Mouse (Mus musculus): Measurements from ENCODE around the gene Gucy2f. TPM values are rescaled to one million over a fixed set of nuclear protein-coding genes. Genes with fewer than 3 reads are reported as not detected.

Gene Gucy2f
- polyA plus RNA-seq, 1 experiment from 2014 or later: not detected

DNA sequence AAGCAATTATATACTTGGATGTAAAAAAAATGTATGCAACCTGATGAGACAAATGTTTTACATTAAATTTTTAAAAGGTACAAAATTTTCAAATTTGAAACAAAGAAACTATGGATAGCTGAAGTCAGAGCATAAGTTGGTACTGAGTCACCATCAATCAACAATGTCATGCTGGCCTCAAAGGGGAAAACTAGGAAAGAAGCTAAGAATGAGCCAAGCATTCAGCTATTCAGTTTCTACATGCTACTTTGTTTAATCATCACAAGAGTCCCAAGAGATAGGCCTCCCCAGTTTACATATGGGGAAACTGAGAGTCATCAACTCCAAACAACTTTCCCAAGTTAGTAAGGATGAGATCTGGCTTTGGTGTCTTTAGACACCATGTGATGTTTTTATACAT lies 19.8 kb downstream of the Gucy2f start:
- Histone ChIP-seq H3K27ac (no peak overlapping the region), H3K36me3 (ENCODE audit: inconsistent target) (no peaks in the 10 kb centered on the region), H3K4me3 (ENCODE audit: inconsistent target) (no peak overlapping the region), H3K79me2 (ENCODE audit: inconsistent target) (no peaks in the 10 kb centered on the region)

- Histone ChIP-seq H3K4me3 (ENCODE audit: inconsistent target) (no peak overlapping the region), H3K27ac (no peak overlapping the region), H3K79me2 (ENCODE audit: inconsistent target) (no peaks in the 10 kb centered on the region)
These were observed 81.0 kb downstream of the Gucy2f start for GRCm38 (mm10) chrX:142115779-142116178.

DNA sequence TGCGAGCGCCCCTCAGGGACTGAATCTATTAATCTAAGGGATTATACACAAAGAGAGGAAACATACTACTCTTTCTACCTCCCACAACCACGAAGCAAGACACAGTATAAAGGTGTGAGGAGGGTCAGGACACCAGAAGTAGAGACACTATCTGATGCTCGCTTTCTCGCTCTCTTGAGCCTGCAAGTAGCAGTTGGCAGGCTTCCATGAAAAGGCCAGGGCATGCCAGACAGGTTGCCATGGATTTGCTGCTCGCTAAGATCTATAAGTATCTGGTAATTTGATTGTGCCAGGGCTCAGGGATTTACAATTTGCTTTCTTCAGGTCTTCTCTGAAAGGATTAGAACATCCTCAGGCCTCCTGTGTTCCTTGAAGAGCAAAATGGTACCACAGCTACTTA lies 85.5 kb downstream of the Gucy2f start:
- no peak overlapping the region for H3K27ac ChIP-seq
- 83% methylated on average over 6 of the region's 6 CpGs for WGBS (ENCODE audit: missing documents)

More at GRCm38 (mm10) chrX:142115779-142116178, 81.0 kb downstream of the Gucy2f start:
- H3K36me3 ChIP-seq (ENCODE audit: inconsistent target): no peaks in the 10 kb centered on the region

DNA sequence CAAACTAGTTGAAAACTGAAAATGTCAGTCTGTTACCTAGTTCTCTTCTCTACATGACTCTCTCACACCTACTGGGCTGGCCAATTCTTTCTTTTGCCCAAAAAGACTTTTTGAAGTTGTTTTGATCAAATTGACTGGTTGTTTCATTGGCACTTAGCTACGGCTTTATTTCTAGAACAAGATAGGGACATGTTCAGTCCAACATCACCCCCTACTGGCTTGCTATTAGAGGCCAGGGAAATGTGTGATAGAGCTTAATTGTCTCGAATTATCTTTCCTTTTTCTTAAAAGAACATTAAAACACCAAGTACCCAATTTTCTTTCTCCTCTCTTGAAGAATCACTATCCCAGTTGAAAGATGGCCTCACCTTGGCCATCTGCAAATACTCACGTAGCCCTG lies 99.8 kb downstream of the Gucy2f start:
- H3K36me3 ChIP-seq (ENCODE audit: inconsistent target): no peaks in the 10 kb centered on the region
- no peak overlapping the region for H3K4me3 ChIP-seq (ENCODE audit: inconsistent target)
- H3K79me2 ChIP-seq (ENCODE audit: inconsistent target): no peaks in the 10 kb centered on the region
- H3K27ac ChIP-seq: no peak overlapping the region
- 52% methylated on average over 3 of the region's 3 CpGs for WGBS (ENCODE audit: missing documents)

More for the DNA sequence above, 85.5 kb downstream of the Gucy2f start:
- Histone ChIP-seq H3K4me3 (ENCODE audit: inconsistent target) (no peak overlapping the region), H3K79me2 (ENCODE audit: inconsistent target) (no peaks in the 10 kb centered on the region), H3K36me3 (ENCODE audit: inconsistent target) (no peaks in the 10 kb centered on the region)

DNA sequence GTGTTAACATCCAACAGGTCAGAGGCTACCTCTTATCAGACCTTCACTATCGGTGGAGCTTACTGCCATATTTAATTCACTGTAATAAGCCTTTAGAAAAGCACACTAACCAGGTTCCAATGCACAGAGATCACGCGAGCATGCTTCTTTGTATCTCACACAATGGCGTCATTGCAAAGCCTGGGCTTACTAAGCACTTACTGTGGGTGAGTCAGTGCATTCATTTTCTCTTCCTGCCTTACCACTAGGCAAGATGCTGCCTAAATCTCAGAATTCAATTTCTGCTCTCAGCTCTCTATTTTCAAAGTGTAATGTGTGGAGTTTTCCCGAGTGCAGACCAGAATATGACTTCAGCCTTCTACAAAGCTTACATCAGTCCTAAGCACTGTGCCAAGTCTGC lies 101.2 kb downstream of the Gucy2f start:
- WGBS (ENCODE audit: missing documents): 87% methylated on average over 5 of the region's 5 CpGs
- Histone ChIP-seq H3K4me3 (ENCODE audit: inconsistent target) (no peak overlapping the region), H3K36me3 (ENCODE audit: inconsistent target) (no peaks in the 10 kb centered on the region), H3K79me2 (ENCODE audit: inconsistent target) (no peaks in the 10 kb centered on the region), H3K27ac (no peak overlapping the region)

- H3K27ac ChIP-seq: no peak overlapping the region
- H3K4me3 ChIP-seq (ENCODE audit: inconsistent target): no peak overlapping the region
- no peaks in the 10 kb centered on the region for H3K79me2 ChIP-seq (ENCODE audit: inconsistent target)
- no peaks in the 10 kb centered on the region for H3K36me3 ChIP-seq (ENCODE audit: inconsistent target)
- 61% methylated on average over 3 of the region's 3 CpGs for WGBS (ENCODE audit: missing documents)
These were observed 134.1 kb downstream of the Gucy2f start for GRCm38 (mm10) chrX:142062585-142062984.

Other genes starting within 250 kb of the Gucy2f start
- gene Nxt2, start 29.8 kb upstream of the Gucy2f start, polyA plus RNA-seq (2018): 8.8 to 17.6 TPM (median 11.6 TPM) in 3 replicates
- gene Kcne1l, start 109.4 kb upstream of the Gucy2f start, polyA plus RNA-seq (2018): not detected in 3 replicates
- gene Acsl4, start 193.6 kb upstream of the Gucy2f start, polyA plus RNA-seq (2018): 30.4 to 40.0 TPM (median 32.2 TPM) in 3 replicates